Mouse (Mus musculus): ENCODE measurements at regions not wholly inside any gene's neighbourhood (a gene's known extent, or its start where the extent isn't known, plus 50 kb on each side); places are given as distances from the start of the nearest gene placed in this dataset.

GRCm38 (mm10) chr11:35065959-35066414 is 55.0 kb upstream of the Slit3 start:
- no peak for ATAC-seq (replicated peaks; ENCODE audit: poor library complexity, severe bottlenecking)

- ATAC-seq (replicated peaks; ENCODE audit: poor library complexity, severe bottlenecking): no peak
Observed at GRCm38 (mm10) chr11:35057791-35058190, 63.2 kb upstream of the Slit3 start.

- no peak for ATAC-seq (replicated peaks; ENCODE audit: poor library complexity, severe bottlenecking)
Observed at GRCm38 (mm10) chr11:35055496-35056125, 65.4 kb upstream of the Slit3 start.

- ATAC-seq (replicated peaks; ENCODE audit: poor library complexity, severe bottlenecking): no peak
Observed at GRCm38 (mm10) chr11:35053613-35053950, 67.4 kb upstream of the Slit3 start.

GRCm38 (mm10) chr11:35052856-35053612 is 68.0 kb upstream of the Slit3 start:
- no peak for ATAC-seq (replicated peaks; ENCODE audit: poor library complexity, severe bottlenecking)

GRCm38 (mm10) chr11:35049663-35050215 is 71.3 kb upstream of the Slit3 start:
- ATAC-seq (replicated peaks; ENCODE audit: poor library complexity, severe bottlenecking): no peak

GRCm38 (mm10) chr11:35044659-35045058 is 76.4 kb upstream of the Slit3 start:
- no peak for ATAC-seq (replicated peaks; ENCODE audit: poor library complexity, severe bottlenecking)

- no peak for ATAC-seq (replicated peaks; ENCODE audit: poor library complexity, severe bottlenecking)
Observed at GRCm38 (mm10) chr11:35024448-35024847, 96.6 kb upstream of the Slit3 start.

GRCm38 (mm10) chr11:35023813-35024212 is 97.2 kb upstream of the Slit3 start:
- no peak for ATAC-seq (replicated peaks; ENCODE audit: poor library complexity, severe bottlenecking)

- ATAC-seq (replicated peaks; ENCODE audit: poor library complexity, severe bottlenecking): no peak
Observed at GRCm38 (mm10) chr11:35021990-35022625, 98.9 kb upstream of the Slit3 start.

GRCm38 (mm10) chr11:35016998-35017397 is 104.0 kb upstream of the Slit3 start:
- ATAC-seq (replicated peaks; ENCODE audit: poor library complexity, severe bottlenecking): no peak

- ATAC-seq (replicated peaks; ENCODE audit: poor library complexity, severe bottlenecking): no peak
Observed at GRCm38 (mm10) chr11:35011521-35012476, 109.2 kb upstream of the Slit3 start.

- ATAC-seq (replicated peaks; ENCODE audit: poor library complexity, severe bottlenecking): no peak
Observed at GRCm38 (mm10) chr11:35006773-35007567, 114.1 kb upstream of the Slit3 start.

GRCm38 (mm10) chr11:35005143-35005542 is 115.9 kb upstream of the Slit3 start:
- ATAC-seq (replicated peaks; ENCODE audit: poor library complexity, severe bottlenecking): no peak

GRCm38 (mm10) chr11:35004431-35004830 is 116.6 kb upstream of the Slit3 start:
- ATAC-seq (replicated peaks; ENCODE audit: poor library complexity, severe bottlenecking): no peak

- no peak for ATAC-seq (replicated peaks; ENCODE audit: poor library complexity, severe bottlenecking)
Observed at GRCm38 (mm10) chr11:35003956-35004355, 117.1 kb upstream of the Slit3 start.

GRCm38 (mm10) chr11:34997906-34998305 is 123.1 kb upstream of the Slit3 start:
- no peak for ATAC-seq (replicated peaks; ENCODE audit: poor library complexity, severe bottlenecking)

- no peak for ATAC-seq (replicated peaks; ENCODE audit: poor library complexity, severe bottlenecking)
Observed at GRCm38 (mm10) chr11:34995515-34995914, 125.5 kb upstream of the Slit3 start.

- no peak for ATAC-seq (replicated peaks; ENCODE audit: poor library complexity, severe bottlenecking)
Observed at GRCm38 (mm10) chr11:34982775-34983457, 138.1 kb upstream of the Slit3 start.
